Mouse (Mus musculus): ENCODE measurements around the gene Kcnj10. TPM values are rescaled to one million over a fixed set of nuclear protein-coding genes. Genes with fewer than 3 reads are reported as not detected.

The Kcnj10 gene
- polyA plus RNA-seq, 1 experiment from 2014 or later = 0.64 TPM

DNA sequence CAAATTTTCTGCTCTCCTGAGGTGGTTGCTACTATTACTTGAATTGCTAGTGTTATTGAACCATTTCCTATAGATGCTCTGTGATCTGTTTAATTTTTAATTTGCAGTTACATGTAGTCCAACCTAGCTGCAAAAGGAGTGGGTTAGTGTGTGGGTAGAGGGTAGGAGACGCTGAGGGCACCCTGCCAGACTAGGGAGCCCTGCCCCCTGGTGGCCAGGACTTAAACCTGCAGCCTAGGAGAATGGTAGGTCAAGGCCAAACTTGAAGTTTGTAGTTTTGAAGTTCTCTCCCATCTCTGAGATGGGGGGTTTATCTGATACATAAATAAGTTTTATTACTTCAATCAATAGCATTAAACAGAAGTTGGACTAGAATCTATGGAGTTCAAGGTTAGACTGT, 16.5 kb downstream of the Kcnj10 start:
- Histone ChIP-seq H3K36me3 (no peaks in the 10 kb centered on the region), H3K27me3 (peaks cover 15% of the 10 kb centered on the region), H3K4me3 (no peak overlapping the region), H3K9ac (replicated peaks) (no peak overlapping the region), H3K4me2 (replicated peaks) (no peak overlapping the region), H3K9me3 (no peaks in the 10 kb centered on the region), H3K4me1 (peaks cover 40% of the 10 kb centered on the region), H3K27ac (replicated peaks) (no peak overlapping the region)
- 11% methylated on average over 1 of the region's 1 CpGs for WGBS
- ATAC-seq (ENCODE audit: low FRiP score, low read depth) = no peak

GRCm38 (mm10) chr1:172358341-172358740, 17.3 kb downstream of the Kcnj10 start:
- Histone ChIP-seq H3K36me3 (no peaks in the 10 kb centered on the region), H3K9ac (replicated peaks) (no peak overlapping the region), H3K27me3 (peaks cover 11% of the 10 kb centered on the region), H3K4me1 (peaks cover 35% of the 10 kb centered on the region), H3K4me3 (no peak overlapping the region), H3K9me3 (no peaks in the 10 kb centered on the region), H3K27ac (replicated peaks) (no peak overlapping the region), H3K4me2 (replicated peaks) (no peak overlapping the region)
- no peak for ATAC-seq (ENCODE audit: low FRiP score, low read depth)
- 65% methylated on average over 10 of the region's 10 CpGs for WGBS

DNA sequence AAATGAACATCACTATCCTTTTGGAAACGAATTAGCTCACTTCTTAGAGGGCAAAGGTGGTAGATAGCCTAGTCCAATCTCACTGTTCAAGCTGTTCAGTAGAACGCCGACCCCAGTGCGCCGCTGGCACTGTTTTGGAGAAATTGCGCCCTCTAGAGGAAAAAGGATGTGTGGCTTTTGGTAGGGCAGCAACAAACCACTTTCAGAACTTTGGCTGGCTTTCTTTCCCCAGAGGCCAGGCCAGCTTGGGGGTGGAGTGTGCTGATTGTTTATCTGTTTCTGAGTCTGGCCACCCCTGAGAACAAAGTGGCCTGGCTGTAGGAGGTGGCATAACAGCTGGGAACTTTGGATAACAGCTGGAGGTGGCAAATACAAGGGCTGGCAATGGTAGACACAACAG, 23.7 kb downstream of the Kcnj10 start:
- H3K9me3 ChIP-seq = no peaks in the 10 kb centered on the region
- H3K36me3 ChIP-seq = no peaks in the 10 kb centered on the region
- H3K9ac ChIP-seq (replicated peaks) = no peak overlapping the region
- no peak overlapping the region for H3K4me3 ChIP-seq
- no peak overlapping the region for H3K27ac ChIP-seq (replicated peaks)
- 9% methylated on average over 6 of the region's 6 CpGs for WGBS
- peaks cover 7% of the 10 kb centered on the region; the same call in 1 of the 2 replicates for H3K4me1 ChIP-seq
- H3K4me2 ChIP-seq (replicated peaks) = no peak overlapping the region
- no peak; the same call in 1 of the 2 replicates for ATAC-seq (ENCODE audit: low FRiP score, low read depth)
- H3K27me3 ChIP-seq = peaks cover 18% of the 10 kb centered on the region

DNA sequence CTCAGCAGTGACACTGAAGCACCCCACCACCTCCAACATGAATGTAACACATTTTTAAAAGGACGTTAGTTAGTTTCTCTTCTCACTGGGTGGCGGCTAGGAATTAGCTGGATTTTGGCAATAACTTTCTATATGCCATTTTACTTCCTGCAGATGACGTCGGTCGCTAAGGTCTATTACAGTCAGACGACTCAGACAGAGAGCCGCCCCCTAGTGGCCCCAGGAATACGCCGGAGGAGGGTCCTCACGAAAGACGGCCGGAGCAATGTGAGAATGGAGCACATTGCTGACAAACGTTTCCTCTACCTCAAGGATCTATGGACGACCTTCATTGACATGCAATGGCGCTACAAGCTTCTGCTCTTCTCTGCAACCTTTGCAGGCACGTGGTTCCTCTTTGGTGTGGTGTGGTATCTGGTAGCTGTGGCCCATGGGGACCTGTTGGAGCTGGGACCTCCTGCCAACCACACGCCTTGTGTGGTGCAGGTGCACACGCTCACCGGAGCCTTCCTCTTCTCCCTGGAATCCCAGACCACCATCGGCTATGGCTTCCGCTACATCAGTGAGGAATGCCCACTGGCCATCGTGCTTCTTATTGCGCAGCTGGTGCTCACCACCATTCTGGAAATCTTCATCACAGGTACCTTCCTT, 27.9 kb downstream of the Kcnj10 start:
- peak; percentile 32; the same call in 1 of the 2 replicates for ATAC-seq (ENCODE audit: low FRiP score, low read depth)
- Histone ChIP-seq H3K4me1 (peaks cover 7% of the 10 kb centered on the region; the same call in 1 of the 2 replicates), H3K27me3 (peaks cover 20% of the 10 kb centered on the region), H3K27ac (replicated peaks) (no peak overlapping the region), H3K36me3 (no peaks in the 10 kb centered on the region), H3K4me2 (replicated peaks) (0 out of 2 replicates have a peak overlapping the region, but pooled peaks have one; percentile 19), H3K9me3 (no peaks in the 10 kb centered on the region), H3K4me3 (no peak overlapping the region), H3K9ac (replicated peaks) (0 out of 2 replicates have a peak overlapping the region, but pooled peaks have one; percentile 20)
- WGBS = 30% methylated on average over 23 of the region's 23 CpGs

DNA sequence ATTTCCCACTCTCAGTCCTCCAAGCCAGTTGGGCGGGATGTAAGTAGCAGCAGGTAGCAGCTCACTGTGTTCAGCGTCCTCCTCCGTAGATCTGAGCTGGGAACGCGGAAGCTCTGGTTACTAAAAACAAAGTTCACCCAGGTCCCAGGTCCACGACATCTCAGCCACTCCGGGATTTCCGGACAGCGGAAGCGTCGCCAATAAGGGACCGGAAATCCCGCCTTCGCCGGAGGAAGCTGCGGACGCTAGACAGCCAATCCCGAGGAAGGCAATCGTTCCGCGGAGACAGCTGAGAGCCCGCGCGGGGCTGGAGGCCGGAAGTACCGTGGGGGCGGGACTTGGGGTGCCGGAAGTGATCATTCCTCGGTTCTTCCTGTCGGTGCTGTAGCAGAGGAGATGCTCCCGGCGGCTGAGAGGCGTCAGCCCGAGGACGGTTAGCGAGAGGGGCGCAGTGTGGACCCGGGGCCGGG, 35.2 kb downstream of the Kcnj10 start, which contains the start of gene Pigm:
Pigm (plus strand) TSS at position 349 of the 470 bp plus-strand sequence.
- H3K36me3 ChIP-seq = peaks cover 12% of the 10 kb centered on the region
- H3K4me2 ChIP-seq (replicated peaks) = peak within 1 kb of the TSS; percentile 99
- H3K9me3 ChIP-seq = no peaks in the 10 kb centered on the region
- H3K27me3 ChIP-seq = no peaks in the 10 kb centered on the region
- peak within 1 kb of the TSS; percentile 80 for H3K4me3 ChIP-seq
- H3K9ac ChIP-seq (replicated peaks) = peak within 1 kb of the TSS; percentile 80
- ATAC-seq (ENCODE audit: low FRiP score, low read depth) = peak; percentile 99
- H3K27ac ChIP-seq (replicated peaks) = peak within 1 kb of the TSS; percentile 61
- peaks cover 24% of the 10 kb centered on the region for H3K4me1 ChIP-seq
- under 1% methylated on average over 39 of the region's 39 CpGs for WGBS

- WGBS = 3% methylated on average over 61 of the region's 62 CpGs
- Histone ChIP-seq H3K36me3 (peaks cover 18% of the 10 kb centered on the region), H3K9me3 (no peaks in the 10 kb centered on the region), H3K27ac (replicated peaks) (peak overlapping the region; percentile 49; the same call in 1 of the 2 replicates), H3K4me2 (replicated peaks) (peak overlapping the region; percentile 99), H3K9ac (replicated peaks) (peak overlapping the region; percentile 80), H3K4me3 (peak overlapping the region; percentile 80), H3K27me3 (no peaks in the 10 kb centered on the region), H3K4me1 (peaks cover 24% of the 10 kb centered on the region)
- no peak for ATAC-seq (ENCODE audit: low FRiP score, low read depth)
Observed at GRCm38 (mm10) chr1:172376758-172377458, 35.9 kb downstream of the Kcnj10 start.

DNA sequence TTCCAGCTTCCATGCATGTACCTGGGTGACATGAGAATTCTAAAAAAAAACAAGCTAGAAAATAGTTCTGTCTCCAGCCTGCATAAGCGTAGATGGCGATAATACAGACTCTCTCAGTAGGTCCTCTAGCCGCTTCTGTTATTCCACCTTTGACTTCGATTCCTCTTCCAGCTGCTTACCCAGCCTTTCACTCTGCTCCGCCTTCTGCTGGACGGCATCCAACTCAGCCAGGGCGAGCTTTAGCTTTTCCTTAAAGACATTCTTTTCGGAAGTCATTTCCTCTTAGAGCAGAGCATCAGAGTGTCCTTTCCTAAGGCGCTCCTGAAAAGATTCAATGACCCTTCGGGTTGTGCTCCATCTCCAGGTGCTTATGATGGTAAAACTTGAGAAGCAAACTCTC, 39.1 kb downstream of the Kcnj10 start:
- H3K36me3 ChIP-seq = peaks cover 21% of the 10 kb centered on the region
- no peak overlapping the region for H3K4me2 ChIP-seq (replicated peaks)
- H3K9me3 ChIP-seq = no peaks in the 10 kb centered on the region
- no peak overlapping the region for H3K4me3 ChIP-seq
- H3K4me1 ChIP-seq = peaks cover 24% of the 10 kb centered on the region
- ATAC-seq (ENCODE audit: low FRiP score, low read depth) = no peak
- H3K27ac ChIP-seq (replicated peaks) = no peak overlapping the region
- 88% methylated on average over 10 of the region's 10 CpGs for WGBS
- no peak overlapping the region; the same call in 1 of the 2 replicates for H3K9ac ChIP-seq (replicated peaks)
- H3K27me3 ChIP-seq = no peaks in the 10 kb centered on the region

DNA sequence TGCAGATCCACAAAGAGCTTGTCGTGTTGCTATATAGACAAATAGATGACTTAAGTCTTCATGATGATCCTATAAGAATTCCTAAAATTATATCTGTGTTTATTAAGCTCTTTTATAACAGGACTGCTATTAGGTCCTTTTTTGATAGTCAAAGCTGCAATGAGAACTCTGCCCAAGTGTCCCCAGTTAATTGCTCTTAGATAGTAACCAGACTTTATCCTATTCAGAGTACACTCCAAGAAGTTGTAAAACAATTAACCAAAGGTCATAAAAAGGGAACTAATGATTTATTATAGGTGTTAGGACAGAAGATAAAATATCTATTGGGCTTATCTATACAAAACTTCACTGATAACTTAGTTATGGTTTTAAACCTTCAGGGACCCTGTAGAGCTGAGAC, 41.1 kb downstream of the Kcnj10 start:
- Histone ChIP-seq H3K9ac (replicated peaks) (no peak overlapping the region), H3K9me3 (no peaks in the 10 kb centered on the region), H3K27me3 (no peaks in the 10 kb centered on the region), H3K27ac (replicated peaks) (no peak overlapping the region), H3K4me3 (no peak overlapping the region), H3K4me1 (peaks cover 18% of the 10 kb centered on the region), H3K4me2 (replicated peaks) (no peak overlapping the region), H3K36me3 (peaks cover 21% of the 10 kb centered on the region)
- ATAC-seq (ENCODE audit: low FRiP score, low read depth) = no peak
- 95% methylated on average over 1 of the region's 1 CpGs for WGBS

DNA sequence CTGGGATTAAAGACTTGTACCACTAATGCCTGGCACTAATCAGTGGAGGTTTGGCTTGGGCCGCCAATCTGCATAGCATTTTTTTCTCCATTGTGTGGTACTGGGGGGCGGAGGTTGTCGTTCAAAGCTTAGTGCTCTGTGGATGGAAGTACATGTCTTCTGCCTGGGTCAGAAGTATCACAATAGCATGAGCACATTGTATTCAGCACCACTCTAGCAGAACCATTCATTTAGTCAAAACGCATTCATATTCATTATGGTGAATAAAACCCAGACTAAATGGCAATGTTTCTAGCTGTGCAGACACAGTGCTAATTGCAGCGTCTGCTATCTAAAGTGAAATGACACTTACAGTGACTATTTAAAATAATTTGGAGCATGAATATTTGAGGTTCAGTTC, 46.2 kb downstream of the Kcnj10 start:
- Histone ChIP-seq H3K27ac (replicated peaks) (no peak overlapping the region), H3K4me1 (peaks cover 6% of the 10 kb centered on the region), H3K36me3 (0 out of 2 replicates have a peak, but pooled peaks cover 3% of the 10 kb centered on the region), H3K4me2 (replicated peaks) (no peak overlapping the region), H3K9me3 (no peaks in the 10 kb centered on the region), H3K4me3 (no peak overlapping the region), H3K9ac (replicated peaks) (no peak overlapping the region), H3K27me3 (peaks cover 10% of the 10 kb centered on the region; the same call in 1 of the 2 replicates)
- WGBS = 71% methylated on average over 5 of the region's 5 CpGs
- no peak for ATAC-seq (ENCODE audit: low FRiP score, low read depth)

DNA sequence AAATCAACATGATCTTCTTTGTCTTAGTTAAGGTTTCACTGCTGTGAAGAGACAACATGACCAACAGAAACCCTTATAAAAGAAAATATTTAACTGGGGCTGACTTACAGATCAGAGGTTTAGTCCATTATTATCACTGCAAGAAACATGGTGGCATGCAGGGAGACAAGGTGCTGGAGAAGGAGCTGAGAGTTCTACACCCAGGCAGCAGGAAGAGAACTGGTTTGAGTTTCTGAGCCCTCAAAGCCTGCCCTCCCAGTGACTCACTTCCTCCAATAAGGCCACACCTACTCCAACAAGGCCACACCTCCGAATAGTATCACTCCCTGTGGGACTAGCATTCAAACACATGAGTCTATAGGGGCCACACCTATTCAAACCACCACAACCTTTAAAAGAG, 49.8 kb downstream of the Kcnj10 start:
- H3K4me1 ChIP-seq = peaks cover 8% of the 10 kb centered on the region
- H3K27ac ChIP-seq (replicated peaks) = no peak overlapping the region
- no peak overlapping the region for H3K9ac ChIP-seq (replicated peaks)
- no peak overlapping the region for H3K4me3 ChIP-seq
- no peaks in the 10 kb centered on the region for H3K9me3 ChIP-seq
- WGBS = 76% methylated on average over 1 of the region's 1 CpGs
- no peak overlapping the region for H3K4me2 ChIP-seq (replicated peaks)
- no peaks in the 10 kb centered on the region for H3K36me3 ChIP-seq
- peaks cover 10% of the 10 kb centered on the region; the same call in 1 of the 2 replicates for H3K27me3 ChIP-seq
- ATAC-seq (ENCODE audit: low FRiP score, low read depth) = no peak

DNA sequence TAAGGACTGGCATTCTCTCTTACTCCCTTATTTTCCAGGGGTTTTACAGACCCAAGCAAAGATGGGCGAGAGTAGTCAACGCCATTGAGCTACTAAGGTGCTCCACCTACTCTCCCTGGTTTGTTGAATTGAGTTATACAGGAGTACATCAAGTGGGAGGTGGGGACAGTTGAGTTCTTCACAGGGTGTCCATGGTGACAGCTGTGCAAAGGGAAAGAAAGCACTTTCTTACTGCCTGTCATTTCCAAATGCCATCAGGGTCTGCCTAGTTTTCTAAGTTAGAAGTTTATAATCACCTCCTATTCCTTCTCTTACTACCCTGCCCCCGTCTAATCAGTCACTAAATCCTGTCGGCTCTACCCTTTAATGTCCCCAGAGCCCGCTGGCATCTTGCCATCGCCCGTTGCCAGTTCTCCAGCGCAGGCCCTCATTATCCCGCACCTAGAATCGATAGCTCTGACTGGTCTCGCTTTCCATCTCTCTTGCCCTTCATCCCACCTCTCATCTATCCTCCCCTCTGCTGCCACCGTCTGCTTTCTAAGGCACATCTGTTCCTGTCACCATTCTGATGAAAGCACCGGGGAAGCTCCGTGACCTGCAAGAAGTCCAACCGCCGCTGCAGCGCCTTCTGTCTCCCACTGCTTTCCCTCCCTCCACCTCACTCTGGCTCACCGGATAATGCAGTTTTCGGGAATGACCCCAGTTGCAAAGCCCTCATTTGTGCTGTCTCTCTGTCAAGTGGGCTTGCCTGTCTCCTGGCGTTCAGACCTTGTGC, 51.0 kb downstream of the Kcnj10 start:
- WGBS = 25% methylated on average over 20 of the region's 20 CpGs
- no peaks in the 10 kb centered on the region for H3K9me3 ChIP-seq
- H3K4me3 ChIP-seq = 0 out of 2 replicates have a peak overlapping the region, but pooled peaks have one; percentile 9
- no peak overlapping the region for H3K9ac ChIP-seq (replicated peaks)
- ATAC-seq (ENCODE audit: low FRiP score, low read depth) = peak; percentile 44; the same call in 1 of the 2 replicates
- H3K27ac ChIP-seq (replicated peaks) = no peak overlapping the region; the same call in 1 of the 2 replicates
- no peaks in the 10 kb centered on the region for H3K36me3 ChIP-seq
- peaks cover 10% of the 10 kb centered on the region; the same call in 1 of the 2 replicates for H3K27me3 ChIP-seq
- peaks cover 8% of the 10 kb centered on the region for H3K4me1 ChIP-seq
- peak overlapping the region; percentile 33 for H3K4me2 ChIP-seq (replicated peaks)

All from midbrain, embryonic 12.5 days (tissue).